Mouse (Mus musculus): ENCODE measurements at regions not wholly inside any gene's neighbourhood (a gene's known extent, or its start where the extent isn't known, plus 50 kb on each side); places are given as distances from the start of the nearest gene placed in this dataset.
A peak's percentile ranks its signal among the peaks of the same experiment; 100 is the strongest.

GRCm38 (mm10) chr16:39650616-39651015 is 333.5 kb upstream of the Lsamp start:
- DNase-seq (ENCODE audit: low spot score in 2 of 2): peak; percentile 9 to 24

GRCm38 (mm10) chr16:39667905-39668304 is 316.3 kb upstream of the Lsamp start:
- no peak for DNase-seq (ENCODE audit: low spot score in 2 of 2)

- no peak for DNase-seq (ENCODE audit: low spot score in 2 of 2)
Measured at GRCm38 (mm10) chr16:39672096-39672985, 311.8 kb upstream of the Lsamp start.

DNA sequence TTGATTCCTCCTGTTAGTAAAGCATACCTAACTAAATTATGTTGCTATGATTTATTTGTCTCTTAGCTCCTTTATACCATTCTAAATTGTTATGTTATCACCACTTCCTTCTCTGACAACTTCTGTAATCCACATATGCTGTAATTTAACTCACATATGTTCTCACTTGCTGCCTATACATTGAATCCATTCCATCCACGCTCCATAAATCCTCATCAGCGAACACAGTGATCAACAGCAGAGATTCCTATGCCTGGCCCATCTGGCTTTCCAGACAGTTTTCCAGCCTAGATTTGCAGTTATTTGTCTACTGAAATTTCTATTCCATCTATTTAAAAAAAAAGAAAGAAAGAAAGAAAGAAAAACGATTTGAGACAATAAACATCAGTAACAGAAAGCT is 308.4 kb upstream of the Lsamp start:
- no peak for DNase-seq (ENCODE audit: low spot score in 2 of 2)

- no peak for DNase-seq (ENCODE audit: low spot score in 2 of 2)
Measured at GRCm38 (mm10) chr16:39678285-39678684, 305.9 kb upstream of the Lsamp start.

- no peak for DNase-seq (ENCODE audit: low spot score in 2 of 2)
Measured at GRCm38 (mm10) chr16:39693061-39693460, 291.1 kb upstream of the Lsamp start.

DNA sequence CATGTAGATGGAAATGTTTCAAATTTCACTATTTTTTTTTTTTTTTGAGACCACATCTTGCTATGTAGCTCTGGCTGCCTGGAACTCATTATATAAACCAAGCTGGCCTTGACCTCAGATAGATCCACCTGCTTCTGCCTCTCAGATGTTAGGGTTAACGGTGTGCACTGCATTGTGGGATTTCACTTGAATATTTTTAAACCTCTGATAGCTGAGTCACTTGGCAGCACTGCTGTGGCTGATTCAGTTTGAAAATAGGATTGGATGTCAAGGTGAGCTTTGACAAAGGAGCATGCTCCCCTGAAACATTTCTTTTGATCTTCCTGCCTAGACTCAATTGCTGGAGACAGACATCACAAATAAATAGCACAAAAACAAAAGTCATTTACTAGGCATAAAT is 288.3 kb upstream of the Lsamp start:
- DNase-seq (ENCODE audit: low spot score in 2 of 2): no peak

- peak in 1 of 2 experiments; percentile 1 for DNase-seq (ENCODE audit: low spot score in 2 of 2)
Measured at GRCm38 (mm10) chr16:39699201-39699600, 285.0 kb upstream of the Lsamp start.

DNA sequence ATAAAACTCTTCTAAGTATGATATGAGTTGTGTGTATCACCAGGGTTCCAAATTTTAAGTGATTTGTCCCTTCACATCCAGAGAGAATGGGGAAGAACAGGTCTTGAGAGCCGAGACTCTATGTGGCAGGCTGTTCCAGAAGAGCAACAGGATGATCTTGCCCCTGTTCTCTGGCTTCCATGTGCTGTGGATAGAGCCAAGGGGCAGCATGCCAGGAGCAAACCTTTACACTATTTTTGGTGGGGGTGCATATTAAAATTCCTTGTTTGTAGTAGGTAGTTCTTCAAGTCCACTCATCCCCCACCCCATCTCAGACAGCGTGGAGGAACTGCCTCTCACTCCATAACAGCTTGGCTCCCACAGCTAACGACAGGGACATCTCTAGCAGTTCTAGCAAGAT is 278.0 kb upstream of the Lsamp start:
- DNase-seq (ENCODE audit: low spot score in 2 of 2): no peak

- no peak for DNase-seq (ENCODE audit: low spot score in 2 of 2)
Measured at GRCm38 (mm10) chr16:39709387-39710039, 274.6 kb upstream of the Lsamp start.

GRCm38 (mm10) chr16:39727586-39727985 is 256.6 kb upstream of the Lsamp start:
- DNase-seq (ENCODE audit: low spot score in 2 of 2): no peak

- no peak for DNase-seq (ENCODE audit: low spot score in 2 of 2)
Measured at GRCm38 (mm10) chr16:39746041-39746736, 238.0 kb upstream of the Lsamp start.

DNA sequence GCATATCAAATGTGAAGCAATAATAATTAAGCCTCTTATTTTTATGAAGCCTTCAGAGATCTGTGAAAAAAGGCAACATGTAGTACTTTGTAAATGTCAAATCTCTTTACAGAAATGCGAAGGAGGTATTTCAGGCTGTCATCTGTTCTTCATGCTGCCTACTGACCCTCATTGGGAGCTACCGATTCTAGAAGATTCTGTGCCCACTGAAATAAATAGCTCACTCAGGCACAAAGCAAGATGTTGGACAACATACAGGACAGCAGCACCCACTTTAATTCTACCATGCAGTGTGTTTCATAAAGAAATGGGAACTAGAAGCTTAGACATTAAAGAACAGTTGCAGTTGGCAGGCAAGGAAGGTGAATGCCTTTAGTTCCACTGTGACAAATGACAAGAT is 232.4 kb upstream of the Lsamp start:
- no peak for DNase-seq (ENCODE audit: low spot score in 2 of 2)

DNA sequence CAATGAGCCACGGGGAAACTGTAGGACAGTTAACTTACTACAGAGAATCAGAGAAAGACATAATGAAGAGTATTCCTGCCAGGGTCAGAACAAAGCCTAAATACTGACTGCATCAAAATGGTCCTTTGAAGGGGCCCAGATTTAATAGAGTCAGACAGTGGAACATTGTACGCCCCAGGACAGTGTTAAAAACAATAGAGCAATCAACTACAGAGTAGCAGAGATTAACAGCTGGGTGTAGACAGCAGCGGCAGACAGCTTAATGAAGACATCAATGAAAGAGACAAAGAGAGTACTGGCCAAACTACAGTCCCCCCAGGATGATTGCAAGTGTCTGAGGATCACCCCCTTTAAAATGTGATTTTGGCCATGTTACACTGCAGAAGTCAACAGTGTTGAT is 183.1 kb upstream of the Lsamp start:
- no peak for DNase-seq (ENCODE audit: low spot score in 2 of 2)

- DNase-seq (ENCODE audit: low spot score in 2 of 2): no peak
Measured at GRCm38 (mm10) chr16:39820131-39820530, 164.0 kb upstream of the Lsamp start.

DNA sequence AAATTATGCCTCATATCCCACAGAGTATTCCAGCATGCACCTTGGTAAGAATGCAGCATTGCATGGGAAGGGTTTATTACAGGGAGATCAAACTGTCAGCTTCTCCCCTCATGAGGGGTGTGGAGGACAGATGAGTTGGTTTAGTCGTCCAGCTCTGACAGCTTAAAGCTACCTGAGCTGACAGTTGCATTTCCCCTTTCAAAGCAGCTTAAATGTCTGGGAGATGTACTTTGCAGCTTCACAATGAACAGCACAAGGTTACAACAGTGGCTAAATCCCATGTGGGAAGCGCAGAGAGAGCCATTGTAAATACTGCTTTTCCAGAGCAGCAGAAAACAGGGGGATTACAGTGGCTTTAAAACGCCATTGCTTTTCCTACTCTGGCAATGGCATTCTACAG is 149.9 kb upstream of the Lsamp start:
- no peak for DNase-seq (ENCODE audit: low spot score in 2 of 2)

- DNase-seq (ENCODE audit: low spot score in 2 of 2): no peak
Measured at GRCm38 (mm10) chr16:39881525-39881924, 102.6 kb upstream of the Lsamp start.

- DNase-seq (ENCODE audit: low spot score in 2 of 2): no peak
Measured at GRCm38 (mm10) chr16:39887944-39888343, 96.2 kb upstream of the Lsamp start.

All from left cerebral cortex, adult 18-20 months (tissue).